Mouse (Mus musculus) cerebellum, postnatal 25 days (tissue): Measurements from ENCODE around the gene Klf17.
"Not testable (repeated sequence)": the region's sequence is repeated elsewhere in the genome, so short reads cannot be mapped to it uniquely, and the experiment has no call there.

Source experiments
- DNase-seq, 2 experiments: peaks; one replicate each; pipeline ENCODE4 v3.0.0; 2021; ENCODE audit warnings: mixed read lengths in 2 of 2

Klf17 gene

GRCm38 (mm10) chr4:117765416-117765815, at the start of gene Klf17:
Gene Klf17 (minus strand): TSS chr4:117765648.
- no peak for DNase-seq

- no peak for DNase-seq
Measured at GRCm38 (mm10) chr4:117814333-117814732, 48.9 kb upstream of the Klf17 start.

GRCm38 (mm10) chr4:117813591-117814192, 48.2 kb upstream of the Klf17 start:
- DNase-seq, result no peak

GRCm38 (mm10) chr4:117810933-117811332, 45.5 kb upstream of the Klf17 start:
- DNase-seq, result no peak

- no peak for DNase-seq
Measured at GRCm38 (mm10) chr4:117806992-117807391, 41.5 kb upstream of the Klf17 start.

- no peak for DNase-seq
Measured at GRCm38 (mm10) chr4:117799904-117800303, 34.5 kb upstream of the Klf17 start.

- DNase-seq, result no peak
Measured at GRCm38 (mm10) chr4:117788308-117788707, 22.9 kb upstream of the Klf17 start.

- no peak for DNase-seq
Measured at GRCm38 (mm10) chr4:117786963-117787362, 21.5 kb upstream of the Klf17 start.

- no peak for DNase-seq
Measured at GRCm38 (mm10) chr4:117782908-117783307, 17.5 kb upstream of the Klf17 start.

- DNase-seq, result no peak
Measured at GRCm38 (mm10) chr4:117772960-117773359, 7.5 kb upstream of the Klf17 start.

- DNase-seq, result peak; percentile 39 to 70
Measured at GRCm38 (mm10) chr4:117770935-117771334, 5.5 kb upstream of the Klf17 start.

- DNase-seq, result no peak
Measured at GRCm38 (mm10) chr4:117760151-117760550, 5.3 kb downstream of the Klf17 start.

GRCm38 (mm10) chr4:117752469-117752868, 13.0 kb downstream of the Klf17 start:
- DNase-seq, result not testable (repeated sequence)

GRCm38 (mm10) chr4:117737559-117737958, 27.9 kb downstream of the Klf17 start:
- DNase-seq, result peak; percentile 5 to 7

- no peak for DNase-seq
Measured at GRCm38 (mm10) chr4:117731926-117732325, 33.5 kb downstream of the Klf17 start.

- DNase-seq, result no peak
Measured at GRCm38 (mm10) chr4:117724112-117724511, 41.3 kb downstream of the Klf17 start, which contains the start of gene Gm12845. Gene Gm12845 (plus strand): TSS chr4:117724412.

GRCm38 (mm10) chr4:117713303-117714098, 51.9 kb downstream of the Klf17 start:
- no peak for DNase-seq

GRCm38 (mm10) chr4:117712314-117712713, 53.1 kb downstream of the Klf17 start:
- no peak for DNase-seq

GRCm38 (mm10) chr4:117708780-117709550, 56.5 kb downstream of the Klf17 start:
- DNase-seq, result no peak
